Mouse (Mus musculus) MEL (cell line): ENCODE measurements around the gene Tmcc3. TPM values are rescaled to one million over a fixed set of nuclear protein-coding genes. Genes with fewer than 3 reads are reported as not detected.

Source experiments
- DNase-seq: peaks from one replicate; pipeline ENCODE4 v3.0.0; 2011; ENCODE audit warnings: low read depth, low spot score
- H3K27ac ChIP-seq: 2 replicates; pipeline ENCODE4 v1.5.1; 2012; ENCODE audit warnings: low read depth, mild to moderate bottlenecking, control low read depth, low read length, moderate library complexity; ENCODE audit not compliant: control insufficient read depth
- H3K27me3 ChIP-seq, 2 experiments: fragments of 150-350 bp in 1 of 2; sonication (generic) in 1 of 2; 2 replicates each; pipeline ENCODE4 v1.6.1; 2012; ENCODE audit warnings: low read length in 2 of 2, mild to moderate bottlenecking in 2 of 2, improper control_type of control experiment in 1 of 2, moderate library complexity in 1 of 2; ENCODE audit not compliant: insufficient read depth in 2 of 2, control insufficient read depth in 1 of 2
- H3K36me3 ChIP-seq, 2 experiments: 2 replicates each; pipeline ENCODE4 v1.6.1; 2012 to 2014; ENCODE audit warnings: low read length in 2 of 2, improper control_type of control experiment in 1 of 2, inconsistent platforms in 1 of 2, mild to moderate bottlenecking in 1 of 2; ENCODE audit not compliant: insufficient read depth in 2 of 2, control insufficient read depth in 1 of 2
- H3K4me1 ChIP-seq, 2 experiments: fragments of 150-350 bp in 1 of 2; sonication (generic) in 1 of 2; 2 replicates each; pipeline ENCODE4 v1.6.1; 2012; ENCODE audit warnings: low read length in 2 of 2, improper control_type of control experiment in 1 of 2, mild to moderate bottlenecking in 1 of 2; ENCODE audit not compliant: insufficient read depth in 2 of 2, control insufficient read depth in 1 of 2
- H3K4me3 ChIP-seq, 2 experiments: fragments of 150-350 bp in 1 of 2; sonication (generic) in 1 of 2; 2 replicates each; pipeline ENCODE4 v1.5.1; 2012; ENCODE audit warnings: low read depth in 2 of 2, low read length in 2 of 2, mild to moderate bottlenecking in 2 of 2, moderate library complexity in 2 of 2, control low read depth in 1 of 2, improper control_type of control experiment in 1 of 2; ENCODE audit not compliant: control insufficient read depth in 1 of 2, insufficient read depth in 1 of 2
- H3K79me2 ChIP-seq: 2 replicates; pipeline ENCODE4 v1.6.1; 2012; ENCODE audit warnings: mild to moderate bottlenecking, low read length, moderate library complexity; ENCODE audit not compliant: control insufficient read depth, poor library complexity, insufficient read depth
- H3K9ac ChIP-seq: 2 replicates; pipeline ENCODE4 v1.6.1; 2012; ENCODE audit warnings: low read depth, mild to moderate bottlenecking, control low read depth, low read length, moderate library complexity; ENCODE audit not compliant: control insufficient read depth, poor library complexity, severe bottlenecking
- H3K9me3 ChIP-seq: fragments of 150-350 bp; sonication (generic); replicated peaks from 2 replicates; pipeline ENCODE4 v1.6.1; 2012; ENCODE audit warnings: mild to moderate bottlenecking, low read length, improper control_type of control experiment, moderate library complexity; ENCODE audit not compliant: insufficient read depth
- BHLHE40 ChIP-seq: IDR thresholded peaks from 2 replicates; pipeline ENCODE4 v1.6.1; 2012; ENCODE audit warnings: low read depth, mild to moderate bottlenecking, inconsistent platforms, low read length, improper control_type of control experiment, borderline replicate concordance
- CHD2 ChIP-seq: IDR thresholded peaks from 2 replicates; pipeline ENCODE4 v1.6.1; 2011; ENCODE audit warnings: low read length, improper control_type of control experiment
- EP300 ChIP-seq, 2 experiments: IDR thresholded peaks; 2 replicates each; pipeline ENCODE4 v1.6.1; 2011; ENCODE audit warnings: improper control_type of control experiment in 2 of 2, low read length in 2 of 2, low read depth in 1 of 2, mild to moderate bottlenecking in 1 of 2
- ETS1 ChIP-seq: IDR thresholded peaks from 2 replicates; pipeline ENCODE4 v1.6.1; 2012; ENCODE audit warnings: low read depth, mild to moderate bottlenecking, inconsistent platforms, low read length, improper control_type of control experiment, moderate library complexity
- GABPA ChIP-seq: IDR thresholded peaks from 2 replicates; pipeline ENCODE4 v1.6.1; 2012; ENCODE audit warnings: low read depth, mild to moderate bottlenecking, inconsistent platforms, low read length, improper control_type of control experiment, moderate library complexity
- GATA1 ChIP-seq: IDR thresholded peaks from 2 replicates; pipeline ENCODE4 v1.6.1; 2011; ENCODE audit warnings: low read depth, low read length, improper control_type of control experiment
- MAFK ChIP-seq: IDR thresholded peaks from 2 replicates; pipeline ENCODE4 v1.6.1; 2011; ENCODE audit warnings: low read depth, mild to moderate bottlenecking, low read length, improper control_type of control experiment, borderline replicate concordance
- MAZ ChIP-seq: IDR thresholded peaks from 2 replicates; pipeline ENCODE4 v1.6.1; 2012; ENCODE audit warnings: low read depth, mild to moderate bottlenecking, inconsistent platforms, low read length, improper control_type of control experiment
- MEF2A ChIP-seq: IDR thresholded peaks from 2 replicates; pipeline ENCODE4 v1.6.1; 2014; ENCODE audit warnings: low read depth, mild to moderate bottlenecking, inconsistent platforms, low read length, improper control_type of control experiment; ENCODE audit not compliant: poor library complexity, insufficient replicate concordance, severe bottlenecking; ENCODE audit errors: extremely low read depth
- MXI1 ChIP-seq: IDR thresholded peaks from 2 replicates; pipeline ENCODE4 v1.6.1; 2011; ENCODE audit warnings: mild to moderate bottlenecking, low read depth, low read length, improper control_type of control experiment
- MYB ChIP-seq: IDR thresholded peaks from 2 replicates; pipeline ENCODE4 v1.6.1; 2011; ENCODE audit warnings: mild to moderate bottlenecking, low read depth, low read length, improper control_type of control experiment
- NRF1 ChIP-seq: IDR thresholded peaks from 2 replicates; pipeline ENCODE4 v1.6.1; 2014; ENCODE audit warnings: low read depth, mild to moderate bottlenecking, inconsistent platforms, low read length, improper control_type of control experiment, moderate library complexity; ENCODE audit not compliant: poor library complexity, insufficient read depth, severe bottlenecking
- POLR2AphosphoS2 ChIP-seq: IDR thresholded peaks from 2 replicates; pipeline ENCODE4 v1.6.1; 2011; ENCODE audit warnings: low read length, improper control_type of control experiment
- POLR2AphosphoS5 ChIP-seq: IDR thresholded peaks from 2 replicates; pipeline ENCODE4 v1.6.1; 2012; ENCODE audit warnings: low read depth, borderline replicate concordance, mild to moderate bottlenecking, inconsistent platforms, low read length, moderate library complexity, mixed read lengths
- RAD21 ChIP-seq: IDR thresholded peaks from 2 replicates; pipeline ENCODE4 v1.6.1; 2011; ENCODE audit warnings: mild to moderate bottlenecking, low read depth, low read length, improper control_type of control experiment
- SMC3 ChIP-seq: IDR thresholded peaks from 2 replicates; pipeline ENCODE4 v1.6.1; 2011; ENCODE audit warnings: low read depth, low read length, improper control_type of control experiment
- TAL1 ChIP-seq: IDR thresholded peaks from 2 replicates; pipeline ENCODE4 v1.6.1; 2012; ENCODE audit warnings: mild to moderate bottlenecking, inconsistent platforms, low read length, moderate library complexity, mixed read lengths
- TCF12 ChIP-seq: IDR thresholded peaks from 2 replicates; pipeline ENCODE4 v1.6.1; 2014; ENCODE audit warnings: low read depth, mild to moderate bottlenecking, inconsistent platforms, low read length, improper control_type of control experiment, moderate library complexity
- USF1 ChIP-seq: IDR thresholded peaks from 2 replicates; pipeline ENCODE4 v1.6.1; 2014; ENCODE audit warnings: low read depth, mild to moderate bottlenecking, inconsistent platforms, low read length, improper control_type of control experiment, moderate library complexity
- polyA plus RNA-seq, 2 experiments: library from polyadenylated mRNA; stranded (reverse) in 1 of 2; unstranded in 1 of 2; fragments of >175 nt in 1 of 2; fragments of >200 nt in 1 of 2; gene quantifications; 2 replicates each; pipeline versions ENCODE4 v1.2.1 to v1.2.4; 2012; ENCODE audit warnings: low replicate concordance in 2 of 2, low read depth in 1 of 2; ENCODE audit not compliant: insufficient read length in 2 of 2, insufficient read depth in 1 of 2, missing spikeins in 1 of 2
- total RNA-seq: library from RNA; depleted of rRNA; stranded (reverse); fragments of 300-350 nt; gene quantifications from 2 replicates; pipeline ENCODE4 v1.2.3, GENCODE M21; 2012

The Tmcc3 gene
- total and polyA plus RNA-seq, 3 experiments, result 1.3 to 2.6 TPM; not detected in 1

DNA sequence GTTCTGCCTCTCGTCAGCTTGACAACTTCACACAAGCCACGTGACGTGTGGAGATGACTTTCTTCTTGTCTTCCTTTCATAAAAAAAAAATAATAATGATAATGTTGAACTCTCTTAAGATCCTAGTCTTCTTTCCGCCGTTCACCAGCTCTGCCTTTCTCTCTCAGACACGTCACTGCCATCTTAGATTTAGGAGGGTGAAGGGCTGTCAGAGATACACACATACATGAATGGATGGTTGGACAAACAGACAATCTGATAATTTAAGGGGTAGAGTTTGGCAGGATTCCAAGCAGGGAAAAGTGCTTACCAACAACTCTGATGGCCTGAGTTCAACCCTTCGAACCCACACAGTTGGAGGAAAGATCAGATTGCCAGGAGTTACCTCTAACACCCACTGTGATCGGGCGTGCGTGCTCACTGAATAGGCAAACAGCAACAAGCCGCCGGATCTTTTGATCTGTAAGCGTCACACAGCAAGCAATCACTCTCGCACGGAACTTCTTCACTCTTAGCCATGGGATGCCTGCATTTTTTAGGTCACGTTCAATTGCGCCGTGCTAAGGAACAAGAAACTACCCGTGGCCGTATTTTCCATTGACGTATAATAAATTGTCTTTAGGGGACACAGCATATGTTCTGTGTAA lies 254.6 kb downstream of the Tmcc3 start (continued):
- TF ChIP-seq BHLHE40, result peak; percentile 51; the same call in 1 of the 2 replicates
- TF ChIP-seq POLR2AphosphoS2, result 0 out of 2 replicates have a peak, but pooled peaks have one; percentile 7
- no peak for TF ChIP-seq GABPA
- peak; percentile 71 for TF ChIP-seq MXI1
- TF ChIP-seq TCF12, result peak; percentile 47; the same call in 1 of the 2 replicates
- TF ChIP-seq MEF2A, result no peak
- TF ChIP-seq USF1, result peak; percentile 89
- TF ChIP-seq MAZ, result no peak
- TF ChIP-seq, all 39 proteins: peak for 14

DNA sequence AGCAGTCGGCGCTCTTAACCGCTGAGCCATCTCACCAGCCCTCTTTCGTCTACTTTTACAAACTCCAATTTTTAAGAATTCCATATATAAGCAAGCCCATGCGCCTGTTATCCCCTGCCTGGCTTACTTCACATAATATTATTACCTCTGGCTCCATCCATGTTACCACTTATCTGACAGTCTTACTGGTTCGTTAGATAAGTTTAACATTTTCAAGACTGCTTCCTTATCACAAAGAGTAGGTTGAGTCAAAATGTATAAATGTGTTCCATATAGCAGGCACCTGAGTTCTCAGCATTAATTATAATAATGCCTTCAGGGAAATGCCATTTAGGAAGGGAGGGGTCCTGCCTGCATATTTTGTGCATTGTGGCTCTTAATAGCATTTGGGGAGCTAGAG lies 255.5 kb downstream of the Tmcc3 start:
- peak; percentile 41 for DNase-seq
- Histone ChIP-seq H3K36me3 (peaks cover 0 to 24% of the 10 kb centered on the region in 2 experiments; a peak in 2 of 4 replicates), H3K79me2 (no peaks in the 10 kb centered on the region), H3K27ac (peak overlapping the region; percentile 95), H3K9me3 (no peaks in the 10 kb centered on the region), H3K4me3 (no peak overlapping the region; a peak in 1 of 4 replicates), H3K9ac (no peak overlapping the region), H3K27me3 (no peaks in the 10 kb centered on the region), H3K4me1 (peaks cover 19 to 26% of the 10 kb centered on the region in 2 experiments)
- TF ChIP-seq EP300 (IDR thresholded peaks at IDR 0.05; ENCODE audit: low read depth in 1 of 2, low read length in 2 of 2) (peak; percentile 46 to 81; a peak in 3 of 4 replicates), MYB (0 out of 2 replicates have a peak, but pooled peaks have one; percentile 28), GATA1 (peak; percentile 77), TCF12 (peak; percentile 77), TAL1 (no peak), ETS1 (peak; percentile 48; the same call in 1 of the 2 replicates), CHD2 (no peak)

DNA sequence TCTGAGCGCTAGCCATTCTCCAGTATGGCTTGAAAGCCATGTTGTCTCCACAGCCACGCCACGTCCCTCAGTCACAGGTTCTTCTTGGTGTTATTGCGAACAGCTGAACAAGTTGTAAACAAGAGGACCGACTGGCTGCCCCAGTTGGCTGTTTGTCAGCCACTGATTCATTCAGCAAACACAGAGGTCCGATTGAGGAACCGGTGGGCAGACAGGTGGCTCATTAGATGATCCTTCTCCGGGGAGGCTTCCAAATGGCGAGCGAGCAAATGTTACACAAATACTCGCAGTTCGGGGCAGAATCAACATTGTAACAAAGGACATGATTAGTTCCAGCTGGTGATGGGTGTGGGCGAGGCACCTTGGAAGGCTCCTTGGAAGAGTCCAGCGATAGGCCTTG lies 256.2 kb downstream of the Tmcc3 start:
- no peak overlapping the region for H3K9ac ChIP-seq
- no peak overlapping the region for H3K4me3 ChIP-seq
- no peak for DNase-seq
- H3K9me3 ChIP-seq, result no peaks in the 10 kb centered on the region
- peaks cover 19 to 26% of the 10 kb centered on the region in 2 experiments for H3K4me1 ChIP-seq
- H3K27ac ChIP-seq, result peak overlapping the region; percentile 95
- TF ChIP-seq MAFK, result no peak
- TF ChIP-seq ETS1, result no peak
- no peak for TF ChIP-seq RAD21
- no peak for TF ChIP-seq NRF1
- no peak for TF ChIP-seq MAZ
- TF ChIP-seq TCF12, result no peak
- TF ChIP-seq GABPA, result no peak
- TF ChIP-seq CHD2, result no peak
- TF ChIP-seq MXI1, result no peak
- no peak for TF ChIP-seq EP300 (IDR thresholded peaks at IDR 0.05; ENCODE audit: low read depth in 1 of 2, low read length in 2 of 2)
- TF ChIP-seq POLR2AphosphoS5, result no peak
- no peak for TF ChIP-seq SMC3
- no peak for TF ChIP-seq POLR2AphosphoS2
- H3K79me2 ChIP-seq, result no peaks in the 10 kb centered on the region
- H3K36me3 ChIP-seq, result peaks cover 0 to 24% of the 10 kb centered on the region in 2 experiments; a peak in 2 of 4 replicates
- H3K27me3 ChIP-seq, result no peaks in the 10 kb centered on the region
